Mouse (Mus musculus) ES-E14 (cell line): ENCODE measurements around the gene Erg28.

Experiments used
- CHD2 ChIP-seq: IDR thresholded peaks from 2 replicates; pipeline ENCODE4 v1.6.1; 2014; ENCODE audit warnings: mild to moderate bottlenecking, low read depth, low read length, inconsistent platforms
- HCFC1 ChIP-seq: IDR thresholded peaks from 2 replicates; pipeline ENCODE4 v1.6.1; 2012; ENCODE audit warnings: low read length, inconsistent platforms, borderline replicate concordance; ENCODE audit not compliant: insufficient read depth
- MAFK ChIP-seq: IDR thresholded peaks from 2 replicates; pipeline ENCODE4 v1.6.1; 2014; ENCODE audit warnings: mild to moderate bottlenecking, low read depth, low read length, inconsistent platforms; ENCODE audit not compliant: insufficient read depth
- ZC3H11A ChIP-seq: IDR thresholded peaks from 2 replicates; pipeline ENCODE4 v1.6.1; 2012; ENCODE audit warnings: low read depth, mild to moderate bottlenecking, inconsistent platforms, low read length, borderline replicate concordance
- ZNF384 ChIP-seq: IDR thresholded peaks from 2 replicates; pipeline ENCODE4 v1.6.1; 2012; ENCODE audit warnings: low read depth, low read length, inconsistent platforms

- TF ChIP-seq MAFK, result no peak
- TF ChIP-seq ZNF384, result no peak
- no peak for TF ChIP-seq HCFC1
- no peak for TF ChIP-seq CHD2
- TF ChIP-seq ZC3H11A, result no peak
Measured at GRCm38 (mm10) chr12:85792821-85793346, 31.5 kb downstream of the Erg28 start.
